Mouse (Mus musculus) MEL (cell line): ENCODE measurements around the gene Psd.

Experiments
- CHD1 ChIP-seq: IDR thresholded peaks from 2 replicates; pipeline ENCODE4 v1.6.1; 2012; ENCODE audit warnings: low read depth, mild to moderate bottlenecking, inconsistent platforms, low read length, improper control_type of control experiment
- CHD2 ChIP-seq: IDR thresholded peaks from 2 replicates; pipeline ENCODE4 v1.6.1; 2011; ENCODE audit warnings: low read length, improper control_type of control experiment
- CTCF ChIP-seq, 3 experiments: IDR thresholded peaks in 2 of 3; conservative IDR thresholded peaks in 1 of 3; 2 replicates each; pipeline ENCODE4 v1.5.1; 2011 to 2012; ENCODE audit warnings: low read length in 3 of 3, low read depth in 2 of 3, mild to moderate bottlenecking in 2 of 3, improper control_type of control experiment in 1 of 3, inconsistent platforms in 1 of 3, mixed read lengths in 1 of 3, moderate library complexity in 1 of 3; ENCODE audit not compliant: control insufficient read depth in 1 of 3, insufficient read depth in 1 of 3, poor library complexity in 1 of 3, severe bottlenecking in 1 of 3
- EP300 ChIP-seq, 2 experiments: IDR thresholded peaks; 2 replicates each; pipeline ENCODE4 v1.6.1; 2011; ENCODE audit warnings: improper control_type of control experiment in 2 of 2, low read length in 2 of 2, low read depth in 1 of 2, mild to moderate bottlenecking in 1 of 2
- HCFC1 ChIP-seq: IDR thresholded peaks from 2 replicates; pipeline ENCODE4 v1.6.1; 2012; ENCODE audit warnings: low read depth, mild to moderate bottlenecking, inconsistent platforms, low read length, improper control_type of control experiment, moderate library complexity
- KAT2A ChIP-seq: conservative IDR thresholded peaks from 2 replicates; pipeline ENCODE4 v1.6.1; 2012; ENCODE audit warnings: low read depth, low read length, improper control_type of control experiment, inconsistent platforms
- POLR2AphosphoS5 ChIP-seq: IDR thresholded peaks from 2 replicates; pipeline ENCODE4 v1.6.1; 2012; ENCODE audit warnings: low read depth, borderline replicate concordance, mild to moderate bottlenecking, inconsistent platforms, low read length, moderate library complexity, mixed read lengths
- TBP ChIP-seq: IDR thresholded peaks from 2 replicates; pipeline ENCODE4 v1.8.0; 2011; ENCODE audit warnings: low read depth, low read length, improper control_type of control experiment
- ZKSCAN1 ChIP-seq: IDR thresholded peaks from 2 replicates; pipeline ENCODE4 v1.6.1; 2012; ENCODE audit warnings: low read depth, mild to moderate bottlenecking, inconsistent platforms, low read length, improper control_type of control experiment, moderate library complexity

- TF ChIP-seq CTCF (IDR thresholded peaks at IDR 0.05 in 2 of 3, conservative IDR thresholded peaks at IDR 0.05 in 1 of 3; ENCODE audit: control insufficient read depth in 1 of 3, insufficient read depth in 1 of 3, low read depth in 2 of 3, low read length in 3 of 3, poor library complexity in 1 of 3, severe bottlenecking in 1 of 3) (no peak), KAT2A (0 out of 2 replicates have a peak, but pooled peaks have one; percentile 26), ZKSCAN1 (no peak), TBP (peak; percentile 28; the same call in 1 of the 2 replicates), EP300 (IDR thresholded peaks at IDR 0.05; ENCODE audit: low read depth in 1 of 2, low read length in 2 of 2) (peak; percentile 42 to 51; a peak in 3 of 4 replicates), HCFC1 (peak; percentile 70), CHD2 (no peak; the same call in 1 of the 2 replicates), CHD1 (peak; percentile 81; the same call in 1 of the 2 replicates), POLR2AphosphoS5 (no peak)
These were observed 30.7 kb upstream of the Psd start for GRCm38 (mm10) chr19:46357344-46358280.
